Mouse (Mus musculus) T-helper 1 cell (primary cell): ENCODE data around the gene Plbd1.

Experiments
- in situ Hi-C: fragments of 300-600 bp; cut with MboI, MseI; formaldehyde crosslinking; loops from one replicate; pipeline ENCODE4 v1.15.1; 2025; ENCODE audit warnings: high pct_unique_total_duplicates

The Plbd1 gene

DNA sequence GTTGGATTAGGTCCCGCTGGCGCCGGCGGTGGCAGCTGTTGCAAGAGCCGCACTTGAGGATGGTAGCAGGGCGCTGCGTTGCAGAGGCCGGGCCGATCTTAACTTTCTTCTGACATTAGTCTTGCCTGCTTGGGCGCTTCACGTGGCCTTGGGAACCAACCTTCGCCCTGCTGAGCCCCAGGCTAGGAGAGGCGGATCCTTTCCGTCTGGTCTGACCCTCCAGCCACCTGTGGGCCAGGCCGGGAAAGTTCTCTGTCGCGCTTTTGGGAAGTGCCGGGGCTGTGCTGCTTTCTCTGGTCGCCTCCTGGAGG is at the start of gene Plbd1:
Plbd1 (minus strand) TSS at position 223 of the 311 bp plus-strand sequence.
- in situ Hi-C loops, result no loop called here

DNA sequence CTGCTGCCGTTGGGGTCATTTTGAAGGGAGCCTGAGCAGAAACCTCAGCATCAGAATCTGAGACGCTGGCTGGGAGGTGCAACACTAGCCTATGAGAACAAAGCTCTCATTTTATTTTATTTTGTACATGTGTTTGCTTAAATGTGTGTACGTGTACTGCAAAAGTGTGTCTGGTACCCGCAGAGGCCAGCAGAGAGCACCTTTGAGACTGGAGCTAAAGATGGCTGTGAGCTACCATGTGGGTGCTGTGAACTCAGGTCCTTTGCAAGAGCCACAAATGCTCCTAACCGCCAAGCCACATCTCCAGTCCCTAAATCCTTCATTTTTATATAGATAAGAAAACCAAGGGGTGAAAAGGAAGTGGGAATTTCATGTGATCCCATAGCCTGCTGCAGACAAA is 48.7 kb upstream of the Plbd1 start:
- in situ Hi-C loops, result no loop called here

DNA sequence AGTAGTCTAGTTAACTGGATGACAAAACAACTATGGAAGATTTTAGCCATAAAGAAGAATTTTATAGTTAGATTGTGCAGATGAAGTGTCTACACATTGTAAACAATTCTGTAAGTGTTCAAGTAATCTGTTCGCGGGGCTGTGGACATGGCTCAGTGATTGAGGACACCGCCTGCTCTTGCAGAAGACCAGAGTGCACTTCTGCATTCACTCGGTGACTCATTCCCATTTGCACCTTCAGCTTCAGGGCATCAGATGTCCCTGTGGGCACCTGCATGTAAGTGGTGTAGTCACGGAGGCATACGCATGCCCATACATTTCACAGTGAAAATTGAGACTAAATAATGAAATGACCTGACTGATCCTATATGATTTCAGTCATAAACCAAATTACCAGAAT is 46.9 kb upstream of the Plbd1 start:
- in situ Hi-C loops, result no loop called here

DNA sequence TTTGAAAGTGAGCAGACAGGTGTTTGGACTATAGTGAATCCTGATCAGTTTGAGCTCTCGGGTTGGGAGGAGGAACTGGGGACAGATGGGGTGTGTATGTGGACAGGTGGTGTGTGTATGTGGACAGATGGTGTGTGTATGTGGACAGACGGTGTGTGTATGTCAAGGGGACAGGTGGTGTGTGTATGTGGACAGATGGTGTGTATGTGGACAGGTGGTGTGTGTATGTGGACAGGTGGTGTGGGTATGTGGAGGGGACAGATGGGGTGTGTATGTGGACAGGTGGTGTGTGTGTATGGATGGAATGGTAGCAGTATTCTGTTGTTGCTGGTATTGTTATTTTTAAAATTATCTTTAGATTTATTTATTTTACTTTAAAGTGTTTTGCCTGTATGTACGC is 40.1 kb upstream of the Plbd1 start:
- in situ Hi-C loops, result no loop called here

DNA sequence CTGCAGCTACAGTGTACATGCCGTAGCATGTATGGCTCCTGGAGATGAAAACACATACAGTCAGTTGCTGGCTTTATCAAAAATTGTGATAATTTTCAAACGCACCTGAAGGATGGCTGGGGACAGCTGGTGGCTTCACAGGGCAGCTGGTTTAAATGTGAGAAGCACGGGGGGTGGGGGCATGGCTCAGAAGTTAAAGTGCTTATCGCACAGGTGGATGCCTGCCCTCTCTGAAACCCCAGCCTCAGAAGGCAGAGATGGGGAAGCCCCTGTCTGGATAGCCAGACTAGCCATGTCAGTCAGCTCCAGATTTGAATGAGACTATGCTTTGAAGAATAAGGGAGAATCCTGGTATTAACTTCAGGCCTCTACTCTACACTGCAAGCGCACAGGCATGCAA is 39.5 kb upstream of the Plbd1 start:
- in situ Hi-C loops, result no loop called here

DNA sequence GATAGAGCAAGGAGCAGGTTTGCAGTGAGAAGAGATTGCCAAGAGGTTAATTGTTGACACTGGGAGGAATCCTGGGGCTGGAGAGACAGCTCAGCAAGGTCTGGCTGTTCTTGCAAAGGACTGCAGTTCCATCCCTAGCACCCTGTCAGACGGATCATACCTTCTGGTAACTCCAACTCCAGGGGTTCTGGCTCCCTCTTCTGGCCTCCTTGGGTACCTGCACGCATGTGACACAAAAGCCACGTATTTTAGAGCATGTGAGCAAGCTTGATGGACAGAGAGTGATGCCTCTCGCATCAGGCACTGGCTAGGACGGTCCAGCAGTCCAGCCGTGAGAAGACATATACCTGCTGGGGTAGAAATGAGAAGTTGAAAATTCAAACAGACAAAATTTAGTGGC is 29.6 kb upstream of the Plbd1 start:
- in situ Hi-C loops, result no loop called here

DNA sequence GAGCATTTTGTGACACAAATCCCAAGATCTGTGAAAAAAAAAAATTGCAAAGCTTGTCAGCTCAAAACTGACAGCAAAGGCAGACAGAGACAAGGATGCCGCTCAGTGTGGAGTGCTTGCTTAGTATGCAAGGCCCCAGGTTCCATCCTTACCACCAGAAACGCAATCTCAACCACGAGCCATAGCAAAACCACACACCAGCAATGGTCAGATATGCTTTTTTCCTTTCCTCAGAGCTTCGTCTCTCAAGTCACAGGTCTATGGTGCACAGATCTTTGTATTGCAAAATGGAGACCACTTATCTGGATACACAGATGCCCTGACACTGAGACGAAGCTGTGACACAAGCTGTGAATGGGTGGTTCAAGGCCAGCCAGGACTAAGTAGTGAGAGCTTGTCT is 28.8 kb upstream of the Plbd1 start:
- in situ Hi-C loops, result no loop called here

DNA sequence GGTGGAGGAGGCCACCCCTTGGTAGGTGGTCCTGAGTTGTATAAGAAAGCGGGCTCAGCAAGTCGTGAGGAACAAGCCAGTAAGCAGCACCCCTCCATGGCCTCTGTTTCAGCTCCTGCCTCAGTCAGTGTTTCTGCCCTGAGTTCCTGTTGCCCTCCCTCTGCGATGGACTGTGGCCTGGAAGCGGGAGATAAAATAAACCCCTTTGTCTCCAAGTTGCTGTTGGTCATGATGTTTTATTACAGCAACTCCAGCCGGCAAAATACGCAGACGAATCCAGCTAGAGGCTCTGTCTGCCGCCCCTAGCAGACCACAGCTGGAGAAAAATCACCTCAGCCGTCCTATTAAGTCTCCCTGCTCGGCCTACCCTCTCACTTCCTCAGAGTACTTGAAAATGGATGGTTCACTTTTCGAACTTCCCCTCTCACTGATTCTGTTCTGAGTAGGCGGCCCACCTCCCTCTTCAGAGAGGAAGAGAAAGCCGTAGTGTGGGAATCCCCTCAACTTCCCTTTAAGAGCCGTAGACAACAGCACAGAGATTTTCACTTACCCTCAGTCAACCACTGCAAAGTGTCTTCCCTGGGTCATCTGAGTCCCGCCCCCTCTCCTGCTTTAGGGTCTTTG is 28.2 kb upstream of the Plbd1 start:
- in situ Hi-C loops, result no loop called here

DNA sequence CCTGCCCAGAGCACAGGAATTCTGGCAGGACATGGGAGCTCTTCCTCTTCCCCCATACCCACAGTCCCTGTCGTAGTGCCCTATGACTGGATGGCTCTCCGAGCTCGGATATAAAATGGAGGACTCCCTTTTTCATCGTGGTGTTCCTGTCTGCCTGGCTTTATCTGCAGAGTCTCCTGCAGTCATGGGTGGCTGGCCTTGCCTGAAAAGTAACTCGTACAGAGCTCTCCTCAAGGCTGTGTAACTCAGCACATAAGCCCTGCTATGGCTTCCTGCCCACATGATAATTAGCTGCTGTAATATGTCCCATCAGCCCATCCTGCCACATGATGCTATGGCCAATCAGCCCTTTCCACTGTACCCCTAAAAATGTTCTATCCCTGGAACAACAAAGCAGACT is 23.7 kb upstream of the Plbd1 start:
- in situ Hi-C loops, result no loop called here

DNA sequence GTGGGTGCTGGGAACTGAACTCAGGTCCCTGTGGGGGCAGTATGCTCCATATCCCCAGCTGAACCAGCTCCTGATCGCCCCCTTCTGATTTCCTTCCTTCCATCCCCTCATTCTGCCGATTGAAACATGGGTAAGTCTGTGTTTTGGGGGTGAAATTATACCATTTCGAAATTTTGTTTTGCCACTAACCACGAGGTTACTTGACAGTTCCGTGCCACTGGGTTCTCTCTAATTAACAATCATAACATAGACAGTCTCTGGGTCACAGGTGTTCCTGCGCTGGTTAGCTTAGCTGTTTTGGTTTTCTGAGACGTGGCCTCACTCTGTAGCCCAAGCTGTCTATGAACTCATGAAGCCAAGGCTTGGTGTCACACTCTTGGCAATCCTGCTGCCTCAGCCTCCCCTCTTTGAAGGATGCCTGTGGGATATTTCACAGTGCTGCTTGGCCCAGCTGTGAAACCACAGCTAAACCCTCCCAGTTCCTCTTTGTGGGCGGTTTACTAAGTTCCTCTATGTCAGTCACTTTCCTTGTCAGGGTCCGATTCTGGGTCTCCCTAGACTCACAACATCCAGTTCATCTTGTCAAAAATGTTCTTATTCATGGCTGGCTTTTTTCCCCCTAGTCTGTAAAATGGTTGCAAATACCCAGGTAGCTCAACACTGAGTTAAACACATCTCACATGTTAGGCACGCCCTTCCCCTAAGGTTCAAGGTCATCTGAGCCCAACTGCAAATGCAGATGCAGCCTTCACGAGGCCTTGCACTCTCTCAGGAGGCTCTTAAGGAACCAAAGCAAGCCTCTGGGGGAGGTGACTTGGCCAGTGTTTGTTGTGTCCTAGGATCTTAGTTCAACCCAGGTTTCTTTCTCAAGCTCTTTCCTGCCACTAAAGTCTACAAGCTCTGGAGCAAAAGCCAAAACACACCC is 21.9 kb upstream of the Plbd1 start:
- in situ Hi-C loops, result no loop called here

DNA sequence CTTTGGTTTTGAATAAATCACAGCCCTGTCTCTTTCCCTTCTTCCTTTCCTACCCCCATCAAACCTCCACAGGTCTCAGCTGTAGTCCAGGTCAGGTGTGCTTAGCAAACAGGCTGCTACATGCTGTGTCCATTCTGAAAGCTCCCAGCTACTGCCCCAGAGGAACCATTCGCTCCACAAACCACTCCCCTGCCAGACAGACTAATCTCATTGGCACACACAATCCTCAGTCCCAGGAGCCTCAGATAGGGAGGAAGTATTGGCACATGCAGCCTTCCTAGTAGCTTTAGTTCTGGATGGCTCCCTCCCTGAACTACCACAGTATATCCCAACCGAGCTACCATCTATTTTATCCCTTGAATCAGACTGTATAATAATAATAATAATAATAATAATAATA is 17.7 kb upstream of the Plbd1 start:
- in situ Hi-C loops, result no loop called here

DNA sequence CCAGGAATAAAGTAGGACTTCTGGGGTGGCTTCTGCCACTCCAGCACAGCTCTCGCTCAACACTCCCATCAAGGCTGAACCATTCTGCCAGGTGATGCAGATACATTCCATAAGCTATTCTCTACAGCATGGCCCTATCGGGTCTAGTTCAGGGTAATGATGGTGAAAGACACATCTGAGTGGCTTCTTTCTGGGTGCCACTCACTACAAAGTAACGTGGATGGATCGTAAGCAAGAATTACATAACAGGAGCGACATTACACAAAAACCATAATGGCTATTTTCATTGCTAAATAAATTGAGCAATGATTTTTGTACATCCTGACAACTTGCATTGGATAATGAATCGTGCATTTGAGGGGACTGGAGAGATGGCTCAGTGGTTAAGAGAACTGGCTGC is 13.2 kb upstream of the Plbd1 start:
- in situ Hi-C loops, result no loop called here

DNA sequence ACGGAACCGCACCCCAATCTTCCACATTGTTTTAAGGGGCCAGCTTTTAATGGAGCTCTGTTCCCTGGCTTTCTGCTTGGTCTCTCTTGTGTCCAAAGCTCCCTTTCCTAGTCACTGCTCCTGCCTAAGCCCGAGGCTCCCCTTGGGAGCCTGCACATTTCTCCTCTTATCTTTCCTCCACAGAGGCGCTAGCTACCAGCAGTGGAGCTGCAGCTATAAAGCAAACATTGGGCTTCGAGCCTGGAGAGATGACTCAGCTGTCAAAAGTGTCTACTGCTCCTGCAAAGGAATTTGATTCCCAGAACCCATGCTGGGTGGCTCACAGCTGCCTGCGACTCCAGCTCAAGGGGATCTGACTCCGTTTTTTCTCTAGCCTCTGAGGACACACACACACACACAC is 10.7 kb upstream of the Plbd1 start:
- in situ Hi-C loops, result no loop called here

DNA sequence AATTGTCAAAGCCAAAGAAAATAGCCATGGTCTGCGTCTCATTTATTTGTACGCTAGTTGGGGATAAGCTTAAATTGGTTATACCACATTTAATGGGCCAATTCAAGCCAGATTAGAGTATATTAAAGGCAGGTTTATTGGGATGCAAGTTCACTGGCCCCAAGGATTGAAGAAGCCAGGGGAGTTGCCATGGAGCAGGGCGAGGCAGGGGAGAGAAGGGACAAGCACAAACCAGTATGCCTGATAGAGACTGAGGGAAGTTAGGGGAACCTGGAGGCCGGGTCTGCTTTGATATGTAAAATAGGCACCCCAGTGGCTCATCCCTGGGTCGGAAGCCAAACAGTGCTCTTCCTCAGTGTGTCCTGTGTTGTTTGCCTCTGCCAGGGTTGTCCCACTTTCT is 7.5 kb upstream of the Plbd1 start:
- in situ Hi-C loops, result no loop called here

DNA sequence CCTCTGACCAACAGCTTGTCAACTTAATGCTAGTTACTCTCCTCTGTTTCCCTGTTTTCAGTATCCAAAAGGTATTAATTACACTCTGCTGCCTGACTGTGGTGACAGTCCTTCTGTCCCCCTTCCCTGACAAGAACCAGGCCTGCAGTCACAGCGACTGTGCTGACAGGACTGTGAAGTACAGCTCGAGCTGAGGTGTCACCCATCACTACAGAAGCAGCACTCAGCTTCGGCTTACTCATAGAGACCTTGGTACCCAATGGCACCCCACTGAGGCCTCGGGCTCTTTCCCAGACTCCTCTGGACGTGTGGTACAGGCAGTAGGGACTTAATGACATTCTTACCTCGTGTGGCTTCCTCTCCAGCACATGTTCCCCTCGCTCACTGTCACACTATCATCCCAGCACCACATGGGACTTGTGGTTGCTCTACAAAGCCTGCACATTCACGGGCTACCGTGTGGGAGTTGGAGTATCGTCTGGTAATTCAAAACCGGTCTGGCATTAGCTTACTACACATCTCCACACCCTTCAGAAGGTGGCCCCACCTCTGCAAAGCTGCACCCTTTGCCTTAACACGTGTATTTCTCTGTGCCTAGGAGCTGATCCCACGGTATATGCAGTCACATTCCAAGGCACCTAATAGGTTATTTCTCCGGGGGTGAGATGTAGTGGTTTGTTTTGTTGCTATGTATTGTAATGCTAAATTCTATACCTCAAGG is 6.7 kb upstream of the Plbd1 start:
- in situ Hi-C loops, result no loop called here

DNA sequence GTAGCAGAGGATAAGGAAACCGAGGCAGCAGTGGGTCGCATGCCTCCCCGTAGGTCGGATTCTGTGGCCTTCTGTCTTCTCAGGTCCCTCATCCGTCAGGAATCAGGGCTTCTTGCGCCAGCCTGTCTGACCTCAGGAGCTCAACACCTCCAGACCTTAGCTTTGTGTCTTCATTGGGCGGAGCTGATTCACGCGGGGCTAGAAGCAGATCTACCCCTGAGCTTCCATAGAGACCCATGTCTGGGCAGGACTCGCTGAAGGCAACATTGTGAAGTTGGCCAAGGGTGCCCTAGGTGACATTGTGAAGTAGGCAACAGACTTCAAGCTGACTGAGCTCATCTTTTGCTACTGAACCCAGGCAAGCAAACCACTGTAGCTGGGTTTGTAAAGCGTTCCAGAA is 335 bp upstream of the Plbd1 start:
- in situ Hi-C loops, result no loop called here

DNA sequence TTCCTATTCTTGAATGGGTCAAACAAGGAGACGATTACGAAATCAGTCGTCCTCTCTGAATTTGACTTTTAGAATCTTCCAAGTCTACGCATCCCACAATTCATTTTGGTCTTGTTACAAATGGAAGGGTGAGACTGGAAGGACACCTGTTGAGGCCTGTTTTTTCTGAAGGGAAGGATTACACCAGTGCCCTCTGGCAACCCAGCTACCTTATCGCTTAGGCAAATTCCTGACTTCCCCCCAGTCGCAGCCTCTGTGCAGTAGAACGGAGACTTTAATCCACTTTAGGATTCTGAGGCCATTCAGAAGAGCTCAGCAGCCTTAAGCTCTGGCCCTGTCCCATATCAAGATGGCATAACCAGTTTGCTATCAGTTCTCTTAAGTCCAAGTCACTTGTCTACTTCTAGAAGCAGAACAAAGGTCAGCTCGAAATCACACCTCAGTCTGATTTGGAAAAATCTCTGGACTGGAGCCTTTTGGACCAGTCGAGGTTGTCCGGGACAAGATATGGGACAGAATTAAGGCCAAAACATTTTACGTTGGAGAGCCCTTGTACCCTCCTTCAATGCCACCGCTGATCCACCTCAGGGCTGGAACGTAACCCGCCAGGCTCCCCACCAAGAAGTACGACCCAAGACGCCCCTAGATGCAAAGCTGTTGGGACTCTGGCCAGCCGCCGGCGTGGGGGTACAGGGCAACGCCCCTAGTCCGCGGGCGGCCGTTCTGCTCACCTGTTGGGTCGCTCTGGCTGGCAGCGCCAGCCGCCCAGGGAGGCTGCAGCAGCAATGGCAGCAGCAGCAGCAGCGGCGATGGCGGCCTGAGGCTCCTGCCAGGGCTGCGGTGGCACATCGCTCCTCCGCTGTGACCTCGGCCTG is 660 bp downstream of the Plbd1 start:
- in situ Hi-C loops, result no loop called here

DNA sequence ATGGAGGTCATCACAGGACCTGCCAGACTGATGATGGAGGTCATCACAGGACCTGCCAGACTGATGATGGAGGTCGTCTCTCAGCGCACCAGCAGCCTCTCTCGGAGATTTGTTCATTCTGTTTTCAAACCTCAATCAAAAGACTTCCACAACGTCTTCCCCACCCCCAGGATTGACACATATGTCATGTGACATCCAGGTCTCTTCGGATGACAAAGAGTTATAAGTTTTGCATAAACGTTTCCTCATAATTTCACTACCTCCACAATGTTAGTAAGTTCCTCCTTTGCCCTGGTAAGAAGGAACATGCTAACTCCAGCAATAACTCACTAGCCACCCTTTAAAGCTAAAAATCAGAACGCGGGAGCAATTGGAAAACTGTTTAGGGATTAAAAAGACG is 2.5 kb downstream of the Plbd1 start:
- in situ Hi-C loops, result no loop called here

DNA sequence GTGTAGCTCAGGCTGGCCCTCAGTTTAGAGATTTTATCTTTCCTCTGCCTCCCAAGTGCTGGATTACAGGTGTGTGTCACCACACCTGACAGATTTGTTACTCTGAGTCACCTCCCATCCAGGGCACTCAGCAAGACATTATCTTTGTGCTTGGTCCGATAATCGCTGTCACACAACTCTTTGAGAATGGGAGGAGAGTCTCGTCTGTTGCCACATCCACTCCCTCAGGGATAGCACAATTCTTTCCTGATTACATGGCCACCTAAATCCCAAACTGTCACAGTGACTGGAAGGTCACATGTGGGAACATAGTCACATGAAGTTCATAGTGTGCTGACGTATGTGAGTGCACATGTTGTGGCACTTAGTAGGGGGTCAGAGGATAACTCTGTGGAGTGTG is 3.4 kb downstream of the Plbd1 start:
- in situ Hi-C loops, result no loop called here

DNA sequence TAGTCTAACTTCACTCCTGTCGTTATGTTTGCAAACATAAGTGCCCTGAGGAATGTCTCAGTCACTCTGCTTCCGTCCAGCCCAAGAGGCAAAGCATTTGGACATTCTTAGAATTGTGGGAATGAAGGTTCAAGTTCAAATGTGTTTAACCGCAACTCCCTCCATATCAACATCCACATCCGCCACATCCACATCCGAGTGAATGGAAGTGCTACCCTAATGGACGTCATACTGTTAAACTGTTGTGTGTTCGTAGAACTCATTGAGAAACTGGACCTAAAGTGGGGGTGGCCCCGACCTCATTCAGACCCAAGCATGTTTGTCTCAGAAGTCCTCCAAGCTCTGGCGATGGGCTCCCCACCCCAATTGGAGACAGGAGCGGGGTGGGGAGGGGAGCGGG is 5.9 kb downstream of the Plbd1 start:
- in situ Hi-C loops, result no loop called here

DNA sequence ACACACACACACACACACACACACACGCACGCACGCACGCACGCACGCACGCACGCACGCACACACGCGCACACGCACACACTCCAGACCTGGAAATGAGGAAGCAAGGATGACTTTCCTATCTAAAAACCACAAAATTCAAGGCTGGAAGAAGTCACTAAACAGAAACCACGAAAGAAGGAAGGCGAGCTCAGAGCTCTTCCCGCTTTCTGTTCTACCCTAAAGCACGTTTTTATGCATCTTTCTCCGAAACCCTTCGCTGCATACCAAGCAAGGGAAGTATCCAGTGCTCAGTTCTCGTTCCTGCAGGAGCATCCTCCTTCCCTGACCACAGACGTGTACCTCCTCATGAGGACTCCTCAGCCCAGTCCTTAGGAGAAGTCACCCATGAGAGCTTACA is 7.3 kb downstream of the Plbd1 start:
- in situ Hi-C loops, result no loop called here

DNA sequence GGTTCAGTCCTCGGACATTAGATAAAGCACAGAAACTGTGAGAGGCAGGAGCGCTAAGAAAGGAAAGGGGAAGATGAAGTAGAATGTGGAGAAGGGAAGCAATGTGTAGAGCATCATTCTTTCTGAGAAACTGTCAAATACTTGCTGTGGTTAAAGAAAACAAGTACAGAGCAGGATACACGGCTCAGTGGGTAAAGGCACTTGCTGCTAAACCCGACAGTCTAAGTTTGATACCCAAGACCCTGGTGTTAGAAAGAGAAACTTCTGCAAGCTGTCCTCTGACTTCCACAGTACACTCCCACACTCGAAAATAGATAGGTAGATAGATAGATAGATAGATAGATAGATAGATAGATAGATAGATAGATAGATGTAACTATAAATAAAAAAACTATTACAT is 8.4 kb downstream of the Plbd1 start:
- in situ Hi-C loops, result no loop called here
